Mouse (Mus musculus) C2C12 (cell line): ENCODE measurements around the gene Mapkap1.

Source experiments
- CTCF ChIP-seq: IDR thresholded peaks from one replicate; pipeline ENCODE4 v1.5.1; 2011; ENCODE audit not compliant: control insufficient read depth, insufficient read depth, insufficient read length
- FOSL1 ChIP-seq: IDR thresholded peaks from one replicate; pipeline ENCODE4 v1.8.0; 2011; ENCODE audit warnings: mild to moderate bottlenecking, low read length; ENCODE audit not compliant: poor library complexity, insufficient read depth, severe bottlenecking
- USF1 ChIP-seq: IDR thresholded peaks from one replicate; pipeline ENCODE4 v1.6.1; 2011; ENCODE audit warnings: low read depth, mild to moderate bottlenecking, control low read depth, moderate library complexity

DNA sequence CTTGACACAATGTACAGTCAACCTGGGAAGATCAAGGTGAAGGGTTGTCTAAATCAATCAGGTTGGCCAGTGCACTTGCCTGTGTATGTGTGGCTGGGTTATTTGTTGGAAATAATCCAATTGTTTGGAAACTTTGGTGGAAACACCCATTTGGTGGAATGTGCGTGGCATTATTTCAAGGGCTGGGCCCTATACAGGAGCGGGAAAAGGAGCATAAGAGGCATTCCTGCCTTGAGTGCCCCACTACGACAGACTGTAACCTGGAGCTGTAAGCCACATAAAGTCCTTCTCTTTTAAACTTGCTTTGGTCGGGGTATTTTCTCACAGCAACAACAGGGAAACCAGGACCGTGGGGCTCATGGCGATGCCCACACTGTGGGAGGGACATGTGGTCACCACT lies 263.9 kb downstream of the Mapkap1 start:
- TF ChIP-seq FOSL1 (no peak), CTCF (no peak), USF1 (no peak)
